Mouse (Mus musculus) CD4-positive, CD25-positive, alpha-beta regulatory T cell, adult 2 months (primary cell): ENCODE data around the gene Wdr45.

Experiments
- DNase-seq: peaks from one replicate; pipeline ENCODE4 v3.0.0-alpha.2; 2012; ENCODE audit warnings: low read depth, low spot score

Gene Wdr45

GRCm38 (mm10) chrX:7721514-7722281, 7.6 kb downstream of the Wdr45 start, which contains the start of gene Gm45208:
Gene Gm45208, plus strand, starts transcription at chrX:7722245.
- peak; percentile 80 for DNase-seq

GRCm38 (mm10) chrX:7722282-7722611, 8.1 kb downstream of the Wdr45 start:
- DNase-seq: no peak

GRCm38 (mm10) chrX:7722691-7723090, 8.6 kb downstream of the Wdr45 start:
- DNase-seq: peak; percentile 24

- DNase-seq: no peak
Measured at GRCm38 (mm10) chrX:7724135-7724534, 10.0 kb downstream of the Wdr45 start.

GRCm38 (mm10) chrX:7725841-7726240, 11.7 kb downstream of the Wdr45 start:
- DNase-seq: no peak

GRCm38 (mm10) chrX:7727176-7727575, 13.0 kb downstream of the Wdr45 start:
- no peak for DNase-seq

- DNase-seq: peak; percentile 86
Measured at GRCm38 (mm10) chrX:7728215-7728921, 14.2 kb downstream of the Wdr45 start, which contains the start of gene Praf2. Gene Praf2, plus strand, starts transcription at chrX:7728439.

- no peak for DNase-seq
Measured at GRCm38 (mm10) chrX:7728922-7729265, 14.8 kb downstream of the Wdr45 start.

GRCm38 (mm10) chrX:7733571-7734156, 19.5 kb downstream of the Wdr45 start:
- peak; percentile 90 for DNase-seq

GRCm38 (mm10) chrX:7739336-7740081, 25.4 kb downstream of the Wdr45 start:
- DNase-seq: no peak

GRCm38 (mm10) chrX:7740082-7740819, 26.1 kb downstream of the Wdr45 start:
- no peak for DNase-seq

- DNase-seq: no peak
Measured at GRCm38 (mm10) chrX:7741103-7741502, 27.0 kb downstream of the Wdr45 start.

- DNase-seq: no peak
Measured at GRCm38 (mm10) chrX:7743470-7743869, 29.3 kb downstream of the Wdr45 start.

GRCm38 (mm10) chrX:7744940-7745339, 30.8 kb downstream of the Wdr45 start:
- no peak for DNase-seq

- no peak for DNase-seq
Measured at GRCm38 (mm10) chrX:7745429-7745828, 31.3 kb downstream of the Wdr45 start.

- peak; percentile 24 for DNase-seq
Measured at GRCm38 (mm10) chrX:7750432-7751116, 36.4 kb downstream of the Wdr45 start, which contains the start of gene Ccdc120. Gene Ccdc120, minus strand, starts transcription at chrX:7750905.

GRCm38 (mm10) chrX:7753627-7754026, 39.5 kb downstream of the Wdr45 start:
- peak; percentile 22 for DNase-seq

- DNase-seq: peak; percentile 93
Measured at GRCm38 (mm10) chrX:7762137-7762920, 48.2 kb downstream of the Wdr45 start, which contains the start of gene Tfe3. Gene Tfe3, plus strand, starts transcription at chrX:7762560.

GRCm38 (mm10) chrX:7762921-7763197, 48.7 kb downstream of the Wdr45 start:
- DNase-seq: no peak
